Mouse (Mus musculus) R1 (cell line): ENCODE measurements around the gene Apol7a.
"Not testable (repeated sequence)": the region's sequence is repeated elsewhere in the genome, so short reads cannot be mapped to it uniquely, and the experiment has no call there.

Experiments used
- DNase-seq: peaks from one replicate; pipeline ENCODE4 v3.0.0-alpha.2; 2018; ENCODE audit warnings: low read depth, low spot score

The Apol7a gene

DNA sequence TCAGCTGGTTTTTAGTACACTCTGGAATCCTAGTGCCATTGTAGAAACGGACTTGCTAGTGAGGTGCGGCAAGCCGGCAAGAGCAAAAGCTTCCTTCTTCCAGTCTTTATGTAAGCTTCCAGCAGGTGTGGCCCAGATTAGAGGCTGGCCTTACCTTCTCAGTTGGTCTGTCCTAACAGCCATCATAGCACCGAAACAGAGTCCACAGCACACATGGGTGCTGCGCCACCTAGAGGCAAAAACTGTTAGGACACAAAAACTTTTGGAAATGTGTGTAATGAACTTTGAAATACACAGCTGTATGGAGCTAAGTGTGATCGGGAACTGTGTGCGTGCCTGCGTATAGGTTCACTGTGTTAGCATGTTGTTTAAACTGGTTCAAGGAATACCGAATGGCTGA lies at the start of gene Apol7a:
Apol7a (minus strand) TSS at position 84 of the 400 bp plus-strand sequence.
- DNase-seq, result peak; percentile 84

DNA sequence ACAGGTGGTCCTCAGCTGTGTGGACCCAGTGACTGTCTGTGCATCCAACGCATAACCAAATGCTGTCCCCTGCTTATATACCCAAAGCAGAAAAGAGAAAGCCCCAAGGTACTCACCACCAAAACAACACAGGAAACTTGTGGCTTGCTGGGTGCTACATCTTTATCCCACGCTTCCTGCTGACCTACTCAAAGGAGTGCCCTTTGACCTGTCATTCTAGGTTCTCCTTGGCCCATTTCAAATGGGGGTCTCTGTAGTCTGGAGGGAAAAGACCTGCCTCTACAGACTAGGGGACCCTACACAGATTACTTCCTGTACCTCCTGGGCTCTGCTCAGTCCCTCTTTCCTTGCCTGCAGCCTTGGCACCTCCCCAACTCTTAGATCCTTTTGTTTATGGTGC lies 48.5 kb upstream of the Apol7a start, which contains the start of gene Apol7b:
Apol7b (minus strand) TSS at position 101 of the 400 bp plus-strand sequence.
- DNase-seq, result not testable (repeated sequence)

DNA sequence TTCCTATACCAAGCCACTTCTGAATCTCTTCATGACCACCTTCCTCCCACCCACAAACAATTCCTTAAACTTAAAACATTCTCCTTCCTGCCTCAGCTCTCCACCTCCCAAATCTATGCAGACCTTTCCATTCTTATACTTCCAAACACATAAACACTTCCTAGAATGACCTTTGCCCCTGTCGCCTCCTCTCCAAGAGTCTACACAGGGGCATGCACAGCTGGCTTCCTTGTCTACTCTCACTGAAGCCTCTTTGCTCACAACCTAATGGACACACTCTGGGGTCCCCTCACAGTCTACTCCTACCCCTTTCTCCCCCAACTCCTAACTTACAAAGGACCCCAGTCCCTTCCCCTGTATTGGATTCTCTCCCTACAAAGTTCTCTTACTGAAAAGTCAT lies 46.8 kb upstream of the Apol7a start:
- not testable (repeated sequence) for DNase-seq

DNA sequence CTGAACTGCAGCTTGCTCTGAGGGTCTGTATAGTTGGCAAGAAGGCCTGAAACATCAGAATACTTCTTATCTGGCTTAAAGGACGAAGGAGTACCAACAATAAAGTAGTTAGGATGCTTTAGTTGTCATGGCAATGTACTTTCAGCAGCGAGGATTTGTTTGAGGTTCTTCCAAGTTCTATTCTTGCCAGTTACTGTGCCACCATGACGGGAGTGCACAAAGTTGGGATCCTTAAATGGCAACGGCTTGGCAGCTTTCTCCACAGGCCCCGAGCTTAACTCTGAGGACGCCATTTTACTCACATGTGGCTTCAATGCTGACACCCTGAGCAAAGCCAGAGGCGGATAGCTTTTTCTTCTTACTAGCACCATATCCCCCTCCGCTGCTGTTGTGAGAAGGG lies 45.8 kb upstream of the Apol7a start:
- not testable (repeated sequence) for DNase-seq

DNA sequence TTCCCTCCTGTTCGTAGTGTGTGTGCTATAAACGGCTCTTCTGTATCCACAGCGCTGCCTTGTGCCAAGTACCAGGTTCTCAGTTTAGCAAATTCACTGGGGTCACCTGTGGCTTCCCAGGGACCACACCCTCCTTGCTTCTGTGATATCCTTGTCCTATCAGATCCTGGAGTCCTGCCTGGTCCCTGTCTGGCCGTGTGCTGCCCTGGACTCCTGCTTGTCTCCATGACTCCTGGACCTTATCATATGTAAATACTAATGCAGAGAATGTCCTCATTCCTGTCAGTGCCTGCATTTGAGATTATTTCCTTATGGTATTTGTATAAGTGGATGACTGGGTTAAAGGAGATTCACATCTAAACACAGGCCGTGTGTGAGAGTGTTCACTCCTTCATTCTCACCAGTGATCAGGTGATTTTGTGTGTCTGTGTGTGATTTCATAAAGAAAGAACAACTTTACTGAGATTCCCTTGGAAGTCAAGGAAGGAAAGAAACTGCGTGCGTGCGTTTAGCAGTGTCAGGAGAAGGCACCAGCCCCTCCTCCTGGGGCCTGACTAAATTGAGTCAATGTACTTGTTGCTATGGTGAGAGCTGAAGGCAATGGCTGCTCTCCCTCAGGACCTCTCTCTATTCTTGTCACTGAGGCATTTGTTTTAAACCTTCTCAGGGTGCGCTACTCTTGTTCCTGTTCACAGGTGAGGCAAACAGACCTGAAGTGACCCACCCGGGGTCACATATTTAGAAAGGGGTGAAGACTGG lies 30.0 kb upstream of the Apol7a start:
- DNase-seq, result not testable (repeated sequence)

DNA sequence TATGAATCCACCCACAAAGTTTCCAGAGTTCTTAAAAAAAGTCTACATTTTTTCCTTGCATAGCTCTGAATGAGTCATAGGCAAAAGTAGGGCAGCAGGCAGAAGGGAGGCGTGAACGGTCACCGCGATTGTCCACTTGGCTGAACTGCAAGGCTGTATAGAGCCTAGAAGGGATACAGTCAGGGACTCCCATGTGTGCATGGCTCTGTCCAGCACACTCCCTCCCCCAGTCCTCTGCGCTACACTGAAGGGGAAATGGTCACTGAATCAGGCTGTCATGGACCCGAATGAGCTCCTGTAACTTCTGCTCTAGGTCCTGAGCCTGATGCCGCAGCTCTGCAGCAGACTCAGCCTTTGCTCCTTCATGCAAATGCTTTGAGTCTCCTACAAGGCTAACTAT lies 24.0 kb upstream of the Apol7a start:
- not testable (repeated sequence) for DNase-seq

DNA sequence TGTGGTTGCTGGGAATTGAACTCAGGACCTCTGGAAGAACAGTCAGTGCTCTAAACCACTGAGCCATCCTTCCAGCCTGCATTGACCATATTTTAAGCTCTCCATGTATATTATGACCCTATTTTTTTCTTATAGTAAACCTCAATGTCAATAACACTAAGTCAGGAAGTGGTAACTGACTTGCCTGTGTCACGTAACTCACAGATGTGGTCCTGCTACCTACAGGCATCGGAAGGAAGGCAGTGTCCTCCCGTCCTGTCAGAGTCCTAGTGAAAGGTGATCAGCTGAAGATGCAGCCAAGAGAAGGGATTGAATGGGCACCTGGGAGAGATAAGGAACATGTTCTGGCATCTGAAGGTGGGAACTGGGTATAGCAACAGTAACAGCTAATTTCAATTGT lies 20.7 kb upstream of the Apol7a start:
- not testable (repeated sequence) for DNase-seq

DNA sequence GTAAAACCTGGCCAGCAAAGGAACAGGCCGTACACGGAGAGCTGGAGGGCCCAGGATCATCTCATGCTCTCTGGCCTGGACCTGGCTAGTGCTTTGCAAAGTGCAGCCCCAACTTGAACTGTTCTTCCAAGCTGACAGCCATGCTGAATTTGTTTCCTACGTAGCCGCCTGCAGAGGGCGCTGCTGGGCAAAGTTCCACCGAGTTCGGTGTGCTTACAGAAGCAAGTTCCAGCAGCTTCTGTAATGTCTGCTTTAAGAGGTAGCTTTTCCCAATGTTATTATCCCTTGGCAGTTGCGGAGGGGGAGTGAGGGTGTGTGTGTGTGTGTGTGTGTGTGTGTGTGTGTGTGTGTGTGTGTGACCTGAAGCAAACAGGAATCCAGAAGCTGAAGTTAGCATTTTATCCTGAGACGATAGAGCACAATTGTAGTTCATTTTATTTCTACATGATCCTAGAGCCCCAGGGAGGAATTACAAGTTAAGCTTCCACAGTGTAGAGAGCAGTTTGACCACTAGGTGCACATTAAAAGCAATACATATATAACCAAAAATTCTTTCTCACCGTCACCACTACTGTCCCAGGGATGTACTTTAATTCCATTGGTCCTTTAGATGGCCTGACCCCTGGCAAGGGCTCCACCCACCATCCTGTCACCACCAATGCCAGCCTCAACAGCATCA lies 17.9 kb upstream of the Apol7a start:
- not testable (repeated sequence) for DNase-seq

DNA sequence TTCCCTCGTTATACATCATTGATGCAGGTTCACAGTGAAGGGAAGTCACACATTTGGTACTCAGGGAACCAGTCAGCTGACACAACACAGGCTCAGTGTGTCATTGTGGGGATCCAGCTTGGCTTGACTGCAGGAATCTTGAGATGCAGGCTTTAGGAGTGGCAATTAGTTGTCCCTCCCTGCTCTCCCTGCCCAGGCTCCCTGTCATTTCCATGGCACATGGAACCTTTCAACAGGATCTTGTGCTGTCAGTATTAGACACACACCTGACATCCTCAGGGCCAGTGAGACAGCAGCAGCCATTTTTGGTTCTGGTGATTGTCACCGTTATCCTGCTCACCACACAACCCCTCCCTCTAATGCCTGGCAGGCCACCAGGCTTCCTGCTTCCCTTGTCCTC lies 16.7 kb upstream of the Apol7a start:
- not testable (repeated sequence) for DNase-seq

DNA sequence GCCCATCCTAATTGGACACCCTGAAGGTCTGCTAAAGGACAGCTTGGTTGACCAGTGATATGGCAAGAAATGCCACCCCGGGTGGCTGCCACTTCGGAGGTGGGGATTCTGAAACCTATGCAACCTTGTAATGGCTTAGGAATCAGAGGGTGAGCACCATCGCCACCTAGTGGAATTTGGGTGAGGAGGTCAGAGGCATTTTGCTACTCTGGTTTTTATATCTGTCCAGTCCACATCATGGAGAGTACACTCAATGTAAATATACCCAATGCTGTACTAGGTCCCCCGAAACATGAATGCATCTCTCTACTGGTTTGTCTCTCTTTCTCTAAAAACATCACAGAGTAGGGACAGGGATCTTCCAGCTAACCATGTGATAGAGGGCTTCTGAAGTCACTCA lies 13.8 kb upstream of the Apol7a start:
- DNase-seq, result peak; percentile 27

DNA sequence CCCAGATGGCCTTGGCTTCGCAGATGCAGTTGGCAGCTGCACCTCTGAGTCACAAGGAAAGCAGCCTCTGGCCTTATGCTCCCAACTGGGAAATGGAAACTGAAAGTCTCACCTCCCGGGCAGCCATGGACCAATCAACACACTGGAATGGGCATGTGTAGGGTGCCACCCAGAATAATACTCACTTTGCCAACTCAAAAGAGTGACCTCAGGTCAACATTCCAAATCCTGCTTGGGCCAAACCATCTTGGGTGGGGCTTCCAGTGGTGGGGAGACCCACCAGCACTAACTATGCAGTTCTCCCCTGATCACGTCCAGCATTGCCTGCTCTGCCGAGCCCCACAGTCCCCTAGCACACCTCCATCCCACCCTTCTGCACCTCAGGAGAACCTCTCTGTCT lies 12.1 kb upstream of the Apol7a start, which contains the start of gene Apol9a:
Apol9a (minus strand) TSS at position 101 of the 400 bp plus-strand sequence.
- DNase-seq, result not testable (repeated sequence)

DNA sequence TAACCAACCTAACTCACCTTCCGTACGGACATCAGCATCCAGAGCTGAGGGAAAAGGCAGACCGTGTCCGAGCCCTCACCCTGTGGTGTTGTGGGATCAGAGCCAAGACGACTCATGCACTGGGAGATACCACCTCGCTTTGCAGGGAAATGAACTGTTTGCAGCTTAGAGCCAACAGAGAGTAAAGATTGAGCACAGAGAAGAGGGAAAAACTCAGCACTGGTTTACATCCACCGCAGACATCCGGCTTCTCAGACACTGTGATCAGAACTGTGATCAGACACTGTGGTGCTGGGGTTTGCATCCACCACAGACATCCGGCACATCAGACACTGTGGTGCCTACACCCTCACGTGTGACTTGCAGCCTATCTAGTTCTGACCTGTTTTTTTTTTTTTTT lies 7.5 kb upstream of the Apol7a start:
- not testable (repeated sequence) for DNase-seq

DNA sequence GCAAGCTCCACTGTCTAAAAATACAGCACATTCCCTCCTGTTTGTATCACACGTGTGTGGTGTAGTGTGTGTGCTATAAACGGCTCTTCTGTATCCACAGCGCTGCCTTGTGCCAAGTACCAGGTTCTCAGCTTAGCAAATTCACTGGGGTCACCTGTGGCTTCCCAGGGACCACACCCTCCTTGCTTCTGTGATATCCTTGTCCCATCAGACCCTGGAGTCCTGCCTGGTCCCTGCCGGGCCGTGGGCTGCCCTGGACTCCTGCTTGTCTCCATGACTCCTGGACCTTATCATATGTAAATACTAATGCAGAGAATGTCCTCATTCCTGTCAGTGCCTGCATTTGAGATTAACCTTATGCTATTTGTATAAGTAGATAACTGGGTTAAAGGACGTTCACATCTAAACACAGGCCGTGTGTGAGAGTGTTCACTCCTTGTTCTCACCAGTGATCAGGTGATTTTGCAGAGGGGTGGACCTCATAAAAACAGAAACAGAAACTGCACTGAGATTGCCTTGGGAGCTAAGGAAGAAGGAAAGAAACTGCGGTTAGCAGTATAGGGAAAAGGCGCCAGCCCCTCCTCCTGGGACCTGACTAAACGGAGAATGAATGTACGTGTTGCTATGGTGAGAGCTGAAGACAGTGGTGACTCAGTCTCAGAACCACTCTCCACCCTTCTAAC lies 1.3 kb downstream of the Apol7a start:
- not testable (repeated sequence) for DNase-seq

DNA sequence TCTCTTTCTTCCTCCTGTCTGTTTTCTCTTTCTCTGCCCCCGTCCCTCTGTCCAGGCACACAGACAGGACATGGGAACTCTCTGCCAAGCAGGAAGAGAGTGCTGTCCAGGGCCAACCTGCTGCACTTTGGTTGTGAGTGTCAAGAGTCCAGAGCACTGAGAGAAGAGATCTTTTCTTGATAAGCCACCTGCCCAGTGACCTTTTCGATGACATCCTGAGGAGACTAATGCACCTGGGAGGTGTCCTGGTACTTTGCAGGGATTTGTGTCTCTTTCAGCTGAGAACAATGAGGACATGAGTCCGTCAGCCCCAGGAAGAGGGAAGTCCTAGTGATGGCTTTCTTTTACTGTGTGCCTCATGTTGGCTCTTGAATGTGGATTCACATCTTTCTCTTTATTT lies 5.1 kb downstream of the Apol7a start:
- not testable (repeated sequence) for DNase-seq

DNA sequence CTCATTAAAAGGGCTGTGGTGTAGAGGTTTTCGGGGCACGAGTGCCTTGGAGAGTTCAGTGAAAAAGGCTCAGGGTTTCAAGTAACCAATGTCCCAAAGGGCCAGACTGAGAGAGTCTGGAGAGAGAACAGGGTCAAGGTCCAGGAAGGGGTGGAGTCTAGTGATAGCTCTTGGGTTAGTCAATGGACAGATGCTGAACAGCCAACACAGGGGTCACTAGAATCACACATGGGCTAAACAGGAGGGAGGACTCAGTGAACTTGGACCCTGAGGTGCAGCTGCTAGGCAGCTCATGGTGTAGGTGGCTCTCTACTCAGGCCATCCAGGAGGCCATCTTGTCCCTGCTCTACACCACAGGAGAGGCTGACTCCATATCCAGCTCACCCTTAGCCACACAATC lies 11.4 kb downstream of the Apol7a start:
- no peak for DNase-seq

DNA sequence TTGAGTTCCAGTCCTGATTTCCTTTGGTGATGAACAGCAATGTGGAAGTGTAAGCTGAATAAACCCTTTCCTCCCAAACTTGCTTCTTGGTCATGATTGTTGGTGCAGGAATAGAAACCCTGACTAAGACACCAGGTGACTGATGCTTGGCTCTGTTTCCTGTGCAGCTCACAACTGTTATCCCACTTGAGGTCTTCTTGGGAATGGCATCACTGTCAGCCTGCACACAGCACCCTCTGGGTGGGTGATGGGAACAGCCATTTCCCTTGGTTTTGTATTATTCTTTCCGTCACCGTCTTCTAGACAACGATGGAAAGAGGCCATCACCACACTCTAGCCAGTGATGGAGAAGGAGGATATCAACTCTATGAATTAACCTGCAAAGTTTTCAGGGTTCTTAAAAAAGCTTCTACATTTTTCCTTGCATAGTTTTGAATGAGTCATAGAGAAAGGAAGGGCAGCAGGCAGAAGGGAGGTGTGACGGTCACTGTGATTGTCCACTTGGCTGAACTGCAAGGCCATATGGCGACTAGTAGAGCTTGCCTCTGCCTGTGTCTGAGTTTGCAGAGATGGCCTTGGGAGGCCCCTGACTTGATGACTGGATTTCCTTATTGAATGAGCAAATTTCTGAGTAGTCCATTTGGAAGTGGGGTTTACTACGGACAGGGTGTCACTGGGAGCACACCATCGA lies 14.4 kb downstream of the Apol7a start:
- DNase-seq, result no peak

DNA sequence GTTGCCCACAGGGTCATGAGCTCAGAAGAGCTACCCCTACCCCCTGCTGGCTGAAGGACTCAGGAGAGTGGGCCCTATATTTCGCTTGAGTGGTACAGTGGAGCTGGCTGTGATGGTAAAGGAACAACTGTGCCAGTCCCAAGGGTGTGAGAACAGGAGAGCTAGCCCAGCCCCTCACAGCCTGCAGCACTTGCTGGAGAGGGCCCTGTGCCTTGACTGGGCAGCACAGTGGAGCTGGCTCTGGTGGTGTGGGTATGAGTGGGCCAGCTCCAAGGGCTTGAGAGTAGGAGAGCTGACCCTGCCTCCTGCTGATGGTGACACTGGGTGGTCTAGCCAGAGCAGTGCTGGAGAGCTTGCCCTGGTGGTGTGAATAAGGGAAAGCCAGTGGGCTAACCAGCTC lies 16.0 kb downstream of the Apol7a start:
- no peak for DNase-seq

DNA sequence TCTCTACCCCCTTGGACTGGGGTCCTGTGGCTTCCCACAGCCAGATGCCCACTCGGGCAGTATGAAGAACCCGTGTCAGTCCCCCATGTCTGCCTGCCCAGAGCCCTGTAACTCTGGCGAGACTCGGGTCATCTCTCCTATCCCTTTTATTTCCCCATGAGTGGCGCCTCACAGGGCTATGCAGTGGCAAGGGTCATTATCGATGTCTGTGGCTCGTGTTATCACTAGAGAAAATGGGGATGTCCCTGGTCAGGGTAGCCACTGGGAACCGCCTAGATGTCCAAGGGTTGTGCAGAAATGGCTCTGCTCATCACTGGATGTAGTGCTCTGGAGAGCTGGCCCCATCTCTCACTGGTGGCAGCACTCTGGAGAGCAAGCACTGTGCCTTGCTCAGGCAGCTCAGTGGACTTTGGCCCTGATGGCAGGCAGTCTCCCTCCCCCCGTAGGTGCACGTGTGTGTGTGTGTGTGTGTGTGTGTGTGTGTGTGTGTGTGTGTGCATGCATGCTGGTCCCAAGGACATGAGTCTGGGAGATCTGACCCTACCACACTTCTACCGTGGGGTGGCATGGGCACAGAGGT lies 16.5 kb downstream of the Apol7a start:
- DNase-seq, result no peak

DNA sequence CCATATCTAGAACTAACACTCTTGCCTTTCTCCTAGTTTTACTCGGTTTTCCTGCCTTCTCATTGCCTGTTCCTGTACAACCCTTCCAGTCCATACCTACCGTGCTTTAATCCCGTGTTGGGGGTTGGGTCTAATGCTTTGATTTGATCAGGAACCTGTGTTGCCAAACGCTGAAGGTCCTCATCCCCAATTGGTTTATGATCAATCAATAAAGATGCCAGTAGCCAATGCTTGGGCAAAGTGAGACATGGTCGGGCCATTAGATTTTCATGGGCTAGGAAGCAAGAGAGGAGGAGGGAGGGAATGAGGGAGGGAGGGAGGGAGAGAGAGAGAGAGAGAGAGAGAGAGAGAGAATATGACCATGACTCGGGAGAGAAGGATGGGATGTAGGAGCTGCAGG lies 17.4 kb downstream of the Apol7a start:
- no peak for DNase-seq

DNA sequence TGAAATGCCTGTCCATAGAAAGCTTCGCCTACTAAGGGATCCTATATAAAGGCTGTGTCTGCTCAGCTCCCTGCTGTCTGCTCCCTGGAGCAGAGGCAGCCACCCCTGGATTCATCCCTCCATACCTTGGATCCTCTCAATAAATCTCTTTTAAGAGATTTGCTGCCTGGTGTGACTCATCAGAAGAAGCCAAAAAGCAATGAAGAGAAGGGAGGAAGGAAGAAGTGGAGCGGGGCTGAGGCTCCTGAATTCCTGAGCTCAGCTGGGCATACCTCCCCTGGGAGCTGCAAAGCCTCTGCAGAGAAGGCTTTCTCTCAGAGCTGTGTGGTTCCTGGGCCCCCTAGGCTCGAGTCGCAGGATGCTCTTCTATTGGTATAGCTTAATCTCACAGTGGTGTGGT lies 19.0 kb downstream of the Apol7a start:
- DNase-seq, result no peak

DNA sequence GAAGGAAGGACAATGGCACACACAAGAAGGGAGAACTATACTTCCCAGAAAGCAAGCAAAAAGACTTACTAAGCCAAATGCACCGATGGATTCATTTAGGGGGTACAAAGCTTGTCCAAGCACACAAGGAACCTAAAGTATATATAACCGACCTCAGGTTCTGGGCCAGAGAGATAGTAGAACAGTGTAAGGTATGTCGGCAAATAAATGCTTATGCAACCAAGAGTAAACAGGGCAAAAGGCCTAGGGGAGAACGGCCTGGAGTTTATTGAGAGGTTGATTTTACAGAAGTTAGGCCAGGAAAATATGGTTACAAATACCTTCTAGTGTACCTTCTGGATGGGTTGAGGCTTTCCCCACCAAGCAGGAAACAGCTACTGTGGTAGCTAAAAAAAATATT lies 21.5 kb downstream of the Apol7a start:
- DNase-seq, result no peak
